Mouse (Mus musculus) forebrain, embryonic 10.5 days (tissue): ENCODE measurements around the gene Crlf3. TPM values are rescaled to one million over a fixed set of nuclear protein-coding genes. Genes with fewer than 3 reads are reported as not detected.
"Not testable (repeated sequence)": the region's sequence is repeated elsewhere in the genome, so short reads cannot be mapped to it uniquely, and the experiment has no call there.

ENCODE experiments used
- DNase-seq: peaks from one replicate; pipeline ENCODE4 v3.0.0-alpha.2; 2017; ENCODE audit warnings: low spot score; ENCODE audit errors: extremely low spot score
- H3K27ac ChIP-seq: fragments of 300-500 bp; sonication (generic); 2 replicates; pipeline ENCODE4 v1.5.1; 2016; ENCODE audit warnings: mild to moderate bottlenecking
- H3K27me3 ChIP-seq: fragments of 300-500 bp; sonication (generic); 2 replicates; pipeline ENCODE4 v1.6.1; 2016; ENCODE audit warnings: mild to moderate bottlenecking; ENCODE audit not compliant: poor library complexity, severe bottlenecking
- H3K36me3 ChIP-seq: fragments of 300-500 bp; sonication (generic); replicated peaks from 2 replicates; pipeline ENCODE4 v1.6.1; 2016; ENCODE audit warnings: mild to moderate bottlenecking, moderate library complexity
- H3K4me1 ChIP-seq: fragments of 300-500 bp; sonication (generic); 2 replicates; pipeline ENCODE4 v1.6.1; 2016
- H3K4me3 ChIP-seq: fragments of 300-500 bp; sonication (generic); 2 replicates; pipeline ENCODE4 v1.5.1; 2016; ENCODE audit warnings: mild to moderate bottlenecking, moderate library complexity
- H3K9me3 ChIP-seq: fragments of 300-500 bp; sonication (generic); 2 replicates; pipeline ENCODE4 v1.6.1; 2016; ENCODE audit warnings: mild to moderate bottlenecking, moderate library complexity
- WGBS: fragments of 180-500 bp; shearing (Covaris S2); methylation state at CpG from one replicate; pipeline ENCODE4 v1.1.7; 2016; 5-methylcytosine and 5-hydroxymethylcytosine counted together
- polyA plus RNA-seq: library from polyadenylated mRNA; unstranded; fragments of >200 nt; fragmentation: Nextera tagmentation; extraction: Ambion mirVana; gene quantifications from 2 replicates; pipeline ENCODE4 v1.2.1, GENCODE M21; 2016

Gene Crlf3
- polyA plus RNA-seq, 1 experiment from 2014 or later = 40.6 TPM

DNA sequence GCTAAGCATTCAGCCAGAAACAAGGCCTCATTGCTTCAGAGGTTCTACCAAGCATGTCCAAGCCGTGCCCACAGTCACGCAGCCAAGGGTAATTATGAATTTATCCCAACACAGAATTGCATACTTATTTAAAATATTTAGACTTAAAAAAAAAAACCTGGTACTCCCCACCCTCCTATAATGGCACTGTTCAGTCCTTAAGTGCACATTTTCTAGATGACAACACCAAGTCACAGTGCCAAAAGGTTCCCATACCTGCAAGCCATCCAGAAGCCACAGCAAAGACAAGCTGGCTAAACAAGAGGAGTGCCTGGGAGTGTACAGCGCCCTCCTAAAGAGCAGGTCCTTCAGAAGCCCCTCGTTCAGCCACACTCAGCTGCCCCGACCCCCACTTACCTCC lies 27.6 kb downstream of the Crlf3 start:
- Histone ChIP-seq H3K36me3 (peaks cover 75% of the 10 kb centered on the region), H3K27ac (no peak overlapping the region), H3K4me1 (no peaks in the 10 kb centered on the region), H3K4me3 (no peak overlapping the region), H3K27me3 (no peaks in the 10 kb centered on the region), H3K9me3 (no peaks in the 10 kb centered on the region)
- WGBS = 94% methylated on average over 5 of the region's 5 CpGs
- DNase-seq = no peak

DNA sequence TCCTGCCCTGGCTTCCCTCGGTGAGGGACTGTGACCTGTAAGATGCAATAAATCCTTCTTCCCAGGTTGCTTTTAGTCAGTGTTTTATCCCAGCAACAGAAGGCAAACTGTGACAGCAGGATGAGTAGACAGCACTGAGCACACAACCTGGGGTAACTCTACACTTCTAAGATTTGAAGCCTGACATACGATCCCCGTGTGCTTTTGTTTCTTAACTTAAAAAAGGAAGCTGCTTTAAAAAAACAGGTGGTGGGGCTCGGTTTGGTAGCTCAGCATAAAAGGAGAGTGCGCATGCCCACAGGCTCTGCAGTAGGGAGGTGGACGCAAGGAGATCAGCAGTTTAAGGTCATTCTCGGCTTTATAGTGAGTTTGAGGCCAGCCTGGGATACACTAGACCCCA lies 28.3 kb downstream of the Crlf3 start:
- Histone ChIP-seq H3K36me3 (peaks cover 75% of the 10 kb centered on the region), H3K27me3 (no peaks in the 10 kb centered on the region), H3K27ac (no peak overlapping the region), H3K9me3 (no peaks in the 10 kb centered on the region), H3K4me3 (no peak overlapping the region), H3K4me1 (no peaks in the 10 kb centered on the region)
- 77% methylated on average over 7 of the region's 7 CpGs for WGBS
- DNase-seq = no peak

DNA sequence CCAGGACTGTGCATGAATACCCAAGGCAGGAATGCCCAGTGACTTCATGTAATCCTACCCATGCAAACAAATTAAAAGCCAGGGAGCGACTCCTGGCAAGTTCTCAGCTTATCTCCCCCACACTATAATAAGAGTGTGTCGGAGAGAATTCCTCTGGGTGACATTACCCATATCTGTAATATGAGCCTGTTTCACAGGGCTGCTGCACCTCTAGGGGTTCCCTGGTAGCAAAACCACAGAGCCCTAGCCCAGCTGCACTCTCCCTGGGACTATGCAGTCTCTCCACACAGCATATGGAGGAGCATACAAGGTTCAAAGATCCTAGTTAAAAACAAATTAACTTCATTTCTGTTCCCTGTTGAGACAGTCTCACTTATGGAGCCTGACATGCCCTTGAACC lies 30.7 kb downstream of the Crlf3 start:
- Histone ChIP-seq H3K9me3 (no peaks in the 10 kb centered on the region), H3K27me3 (no peaks in the 10 kb centered on the region), H3K4me1 (no peaks in the 10 kb centered on the region), H3K36me3 (peaks cover 63% of the 10 kb centered on the region), H3K4me3 (no peak overlapping the region), H3K27ac (no peak overlapping the region)
- no peak for DNase-seq
- 82% methylated on average over 2 of the region's 2 CpGs for WGBS

DNA sequence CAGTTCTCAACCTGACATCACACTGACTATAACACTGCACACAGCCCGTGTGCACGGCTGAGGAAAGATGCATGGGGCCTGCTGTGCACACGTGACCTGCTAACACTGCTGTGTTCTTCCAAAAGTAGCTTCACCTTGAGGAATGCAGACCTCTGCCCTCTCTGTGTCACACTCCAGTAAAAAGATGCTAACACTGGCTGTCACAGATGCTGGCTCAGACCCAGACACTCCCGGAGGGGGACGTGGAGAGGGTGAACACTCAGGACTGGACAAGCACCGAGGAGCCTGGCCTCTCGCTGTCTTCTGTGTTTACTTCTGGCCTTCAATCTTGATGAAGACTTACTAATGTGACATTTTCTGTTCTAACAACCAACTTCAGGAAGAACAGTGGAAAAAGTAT lies 33.9 kb downstream of the Crlf3 start:
- Histone ChIP-seq H3K27ac (no peak overlapping the region), H3K9me3 (no peaks in the 10 kb centered on the region), H3K4me3 (no peak overlapping the region), H3K36me3 (peaks cover 46% of the 10 kb centered on the region), H3K27me3 (no peaks in the 10 kb centered on the region), H3K4me1 (no peaks in the 10 kb centered on the region)
- 92% methylated on average over 7 of the region's 7 CpGs for WGBS
- no peak for DNase-seq

DNA sequence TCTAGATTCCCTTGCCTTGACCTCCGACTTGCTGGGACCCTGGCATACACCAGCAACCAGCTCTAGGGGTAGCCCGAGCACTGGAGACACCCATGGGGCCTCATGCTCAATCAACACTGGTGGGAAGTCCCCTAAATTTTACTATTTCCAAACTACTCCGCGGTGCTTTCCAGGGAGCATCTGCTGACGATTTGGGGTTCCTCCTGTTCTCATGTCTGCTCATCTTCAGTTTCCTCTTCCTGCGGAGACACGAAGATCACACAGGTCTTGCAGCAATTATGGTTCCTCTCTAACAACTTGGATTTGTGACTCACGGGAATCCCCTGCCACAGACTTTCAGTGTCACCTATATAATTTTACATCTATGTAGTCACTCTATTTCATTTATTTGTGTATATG lies 37.4 kb downstream of the Crlf3 start:
- 87% methylated on average over 8 of the region's 8 CpGs for WGBS
- Histone ChIP-seq H3K4me1 (no peaks in the 10 kb centered on the region), H3K36me3 (peaks cover 34% of the 10 kb centered on the region), H3K27me3 (no peaks in the 10 kb centered on the region), H3K9me3 (no peaks in the 10 kb centered on the region), H3K4me3 (no peak overlapping the region), H3K27ac (no peak overlapping the region)
- no peak for DNase-seq

DNA sequence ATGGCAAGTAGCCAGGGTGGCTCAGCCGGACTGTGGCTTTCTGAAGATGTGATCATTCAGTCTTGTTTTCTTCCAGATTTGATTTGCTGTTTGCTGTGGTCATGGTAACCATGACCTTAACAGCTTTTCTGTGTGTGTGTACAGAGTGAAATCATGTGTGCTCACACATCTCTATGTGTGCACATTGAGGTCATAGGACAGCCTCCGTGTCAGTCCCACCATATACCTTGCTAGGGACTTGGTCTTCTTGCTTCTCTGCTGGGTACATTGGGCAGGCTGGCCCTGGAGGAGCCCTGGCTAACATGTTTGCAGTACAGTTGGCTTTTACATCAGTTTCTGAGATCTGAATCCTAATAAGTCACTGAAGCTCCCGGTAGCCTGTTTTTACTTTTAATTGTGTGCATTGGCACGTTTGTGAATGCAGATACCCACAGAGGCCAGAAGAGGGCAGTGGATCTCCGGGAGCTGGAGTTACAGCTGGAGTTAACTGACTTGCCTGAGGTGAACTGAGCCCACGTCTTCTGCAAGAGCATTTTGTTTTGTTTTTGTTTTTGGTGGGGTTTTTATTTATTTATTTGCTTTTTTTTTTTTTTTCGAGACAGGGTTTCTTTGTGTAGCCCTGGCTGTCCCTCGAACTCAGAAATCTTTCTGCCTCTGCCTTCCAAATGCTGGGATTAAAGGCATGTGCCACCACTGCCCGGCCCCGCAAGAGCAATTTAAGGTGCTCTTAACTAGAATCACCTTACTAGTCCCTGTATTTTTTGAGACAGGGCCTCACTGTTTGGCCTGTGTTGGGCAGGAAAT lies 38.0 kb downstream of the Crlf3 start:
- Histone ChIP-seq H3K27ac (no peak overlapping the region), H3K4me1 (no peaks in the 10 kb centered on the region), H3K27me3 (no peaks in the 10 kb centered on the region), H3K4me3 (no peak overlapping the region), H3K9me3 (no peaks in the 10 kb centered on the region), H3K36me3 (peaks cover 28% of the 10 kb centered on the region)
- peak; percentile 43 for DNase-seq
- WGBS = 62% methylated on average over 10 of the region's 10 CpGs

DNA sequence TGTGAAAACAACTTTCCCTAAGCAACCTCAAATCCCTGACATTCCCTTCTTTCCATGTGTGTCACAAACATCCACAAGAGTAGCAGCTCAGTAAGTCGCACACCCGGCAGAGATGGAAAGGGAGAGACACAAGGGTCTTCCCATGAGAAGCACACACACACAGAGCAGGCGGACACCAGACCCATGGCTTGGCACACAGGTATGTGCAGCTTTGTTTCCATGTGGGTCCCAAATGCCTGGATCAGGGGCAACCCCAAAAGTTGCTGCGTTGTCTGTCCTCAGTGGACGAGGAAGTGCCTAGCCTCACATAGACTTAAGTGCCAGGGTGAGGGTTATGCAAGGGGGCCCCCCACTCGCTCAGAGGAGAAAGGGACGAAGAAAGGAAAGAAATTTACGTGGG lies 43.3 kb downstream of the Crlf3 start:
- no peak overlapping the region for H3K27ac ChIP-seq
- DNase-seq = no peak
- WGBS = 83% methylated on average over 8 of the region's 8 CpGs
- H3K9me3 ChIP-seq = no peaks in the 10 kb centered on the region
- H3K4me1 ChIP-seq = no peaks in the 10 kb centered on the region
- peaks cover 35% of the 10 kb centered on the region for H3K36me3 ChIP-seq
- no peak overlapping the region for H3K4me3 ChIP-seq
- no peaks in the 10 kb centered on the region for H3K27me3 ChIP-seq

DNA sequence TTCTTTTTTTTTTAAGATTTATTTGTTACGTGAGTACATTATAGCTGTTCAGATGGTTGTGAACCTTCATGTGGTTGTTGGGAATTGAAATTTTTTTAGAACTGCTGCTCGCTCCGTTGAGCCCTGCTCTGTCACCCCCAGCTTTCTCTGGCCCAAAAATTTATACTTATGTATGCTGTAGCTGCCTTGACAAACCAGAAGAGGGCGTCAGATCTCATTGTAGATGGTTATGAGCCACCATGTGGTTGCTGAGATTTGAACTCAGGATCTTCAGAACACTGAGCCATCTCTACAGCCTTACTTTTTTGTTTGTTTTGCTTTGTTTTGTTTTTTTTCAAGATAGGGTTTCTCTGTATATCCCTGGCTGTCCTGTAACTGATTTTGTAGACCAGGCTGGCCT lies 59.5 kb downstream of the Crlf3 start:
- WGBS = 86% methylated on average over 4 of the region's 4 CpGs
- Histone ChIP-seq H3K4me3 (no peak overlapping the region), H3K9me3 (no peaks in the 10 kb centered on the region), H3K36me3 (peaks cover 99% of the 10 kb centered on the region), H3K27me3 (no peaks in the 10 kb centered on the region), H3K27ac (no peak overlapping the region), H3K4me1 (no peaks in the 10 kb centered on the region)
- DNase-seq = no peak

DNA sequence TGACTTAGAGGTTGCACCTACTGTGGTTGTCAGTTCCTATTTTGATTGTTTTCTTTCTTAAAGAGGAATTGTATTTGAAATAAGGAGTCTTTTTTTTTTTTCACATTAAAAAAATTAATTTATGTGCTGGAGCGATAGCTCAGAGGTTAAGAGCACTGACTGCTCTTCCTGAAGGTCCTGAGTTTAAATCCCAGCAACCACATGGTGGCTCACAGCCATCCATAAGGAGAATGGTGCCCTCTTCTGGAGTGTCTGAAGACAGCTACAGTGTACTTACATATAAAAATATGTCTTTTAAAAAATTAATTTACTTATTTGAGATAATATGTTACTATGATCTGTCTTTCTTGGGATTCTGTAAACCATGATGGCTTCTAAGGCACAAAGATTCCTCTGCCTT lies 61.0 kb downstream of the Crlf3 start:
- DNase-seq = no peak
- Histone ChIP-seq H3K27ac (no peak overlapping the region), H3K27me3 (no peaks in the 10 kb centered on the region), H3K36me3 (peaks cover 99% of the 10 kb centered on the region), H3K9me3 (no peaks in the 10 kb centered on the region), H3K4me3 (no peak overlapping the region), H3K4me1 (no peaks in the 10 kb centered on the region)
- 96% methylated on average over 1 of the region's 1 CpGs for WGBS

DNA sequence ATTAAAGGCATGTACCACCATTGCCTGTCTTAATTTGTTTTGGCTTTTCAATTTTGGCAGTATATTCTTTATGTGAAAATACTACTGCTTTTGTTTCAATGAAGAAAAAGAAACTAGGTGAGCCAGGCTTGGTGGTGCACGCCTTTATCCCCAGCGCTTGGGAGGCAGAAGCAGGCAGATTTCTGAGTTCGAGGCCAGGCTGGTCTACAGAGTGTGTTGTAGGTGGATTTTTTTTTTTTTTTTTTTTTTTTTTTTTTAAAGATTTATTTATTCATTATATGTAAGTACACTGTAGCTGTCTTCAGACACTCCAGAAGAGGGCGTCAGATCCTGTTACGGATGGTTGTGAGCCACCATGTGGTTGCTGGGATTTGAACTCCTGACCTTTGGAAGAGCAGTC lies 64.3 kb downstream of the Crlf3 start:
- peaks cover 99% of the 10 kb centered on the region for H3K36me3 ChIP-seq

More for the DNA sequence above, 64.3 kb downstream of the Crlf3 start:
- H3K4me3 ChIP-seq, DNase-seq, H3K27me3 ChIP-seq, H3K9me3 ChIP-seq, H3K4me1 ChIP-seq, H3K27ac ChIP-seq: not testable (repeated sequence)
- 88% methylated on average over 5 of the region's 5 CpGs for WGBS

Other genes starting within 250 kb of the Crlf3 start
- gene Utp6, start 118.6 kb downstream of the Crlf3 start, polyA plus RNA-seq = 80.1 and 81.2 TPM in 2 replicates
- gene Suz12, start 87.9 kb downstream of the Crlf3 start, polyA plus RNA-seq = 23.1 and 23.7 TPM in 2 replicates
- gene Atad5, start 8.4 kb upstream of the Crlf3 start, polyA plus RNA-seq = 20.3 and 20.7 TPM in 2 replicates
- 33.9 and 38.2 TPM in 2 replicates for gene Tefm, start 61.2 kb upstream of the Crlf3 start, polyA plus RNA-seq
- gene Adap2, start 73.1 kb upstream of the Crlf3 start, polyA plus RNA-seq = 0.73 and 0.77 TPM in 2 replicates
- 4.0 and 4.5 TPM in 2 replicates for gene Rnf135, start 102.9 kb upstream of the Crlf3 start, polyA plus RNA-seq
- gene Rhot1, start 128.0 kb upstream of the Crlf3 start, polyA plus RNA-seq = 50.4 and 53.3 TPM in 2 replicates
- 3.1 and 3.6 TPM in 2 replicates for gene Rhbdl3, start 219.9 kb upstream of the Crlf3 start, polyA plus RNA-seq